Mouse (Mus musculus): Measurements from ENCODE around the gene Pla2r1. TPM values are rescaled to one million over a fixed set of nuclear protein-coding genes. Genes with fewer than 3 reads are reported as not detected.

Gene Pla2r1
- polyA plus RNA-seq, 1 experiment from 2014 or later: 0.68 TPM

DNA sequence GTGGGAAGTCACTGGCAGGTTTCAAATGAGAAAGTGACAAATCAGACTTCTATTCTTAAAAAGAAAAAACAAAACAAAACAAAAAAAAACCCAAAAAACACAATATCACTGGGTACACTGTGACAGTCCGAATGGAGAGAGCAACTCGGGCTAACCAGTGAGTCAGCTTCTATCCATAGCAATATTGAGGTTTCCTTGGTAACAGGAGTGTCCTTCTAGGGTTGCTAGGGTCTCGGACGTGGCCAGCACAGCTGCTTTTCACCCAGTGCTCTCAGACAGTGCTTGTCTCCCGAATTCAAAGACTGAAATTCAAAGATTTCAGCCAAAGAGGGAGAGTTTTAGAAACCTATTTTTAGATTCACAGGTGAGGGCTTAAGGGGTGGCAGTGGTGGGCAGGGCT is 20.6 kb downstream of the Pla2r1 start:
- 53% methylated on average over 5 of the region's 5 CpGs for WGBS
- Histone ChIP-seq H3K4me2 (ENCODE audit: low read length) (no peak overlapping the region), H3K4me1 (ENCODE audit: control insufficient read depth, insufficient read depth, low read length) (no peaks in the 10 kb centered on the region; the same call in 1 of the 2 replicates), H3K9ac (replicated peaks; ENCODE audit: low read length) (no peak overlapping the region), H3K9me3 (ENCODE audit: control insufficient read depth, low read length) (no peaks in the 10 kb centered on the region), H3K4me3 (replicated peaks; ENCODE audit: low read depth, low read length) (no peak overlapping the region), H3K27ac (replicated peaks; ENCODE audit: low read depth, low read length) (no peak overlapping the region), H3K27me3 (ENCODE audit: control insufficient read depth, insufficient read depth, low read length) (no peaks in the 10 kb centered on the region), H3K36me3 (ENCODE audit: control insufficient read depth, insufficient read depth, low read length) (no peaks in the 10 kb centered on the region)
- DNase-seq: no peak
- no peak for ATAC-seq (ENCODE audit: low FRiP score, low TSS enrichment)

- Histone ChIP-seq H3K9me3 (ENCODE audit: control insufficient read depth, low read length) (no peaks in the 10 kb centered on the region), H3K4me3 (replicated peaks; ENCODE audit: low read depth, low read length) (no peak overlapping the region), H3K27me3 (ENCODE audit: control insufficient read depth, insufficient read depth, low read length) (no peaks in the 10 kb centered on the region), H3K9ac (replicated peaks; ENCODE audit: low read length) (no peak overlapping the region), H3K36me3 (ENCODE audit: control insufficient read depth, insufficient read depth, low read length) (no peaks in the 10 kb centered on the region), H3K4me1 (ENCODE audit: control insufficient read depth, insufficient read depth, low read length) (no peaks in the 10 kb centered on the region), H3K27ac (replicated peaks; ENCODE audit: low read depth, low read length) (no peak overlapping the region), H3K4me2 (ENCODE audit: low read length) (no peak overlapping the region)
- 62% methylated on average over 8 of the region's 8 CpGs for WGBS
- ATAC-seq (ENCODE audit: low FRiP score, low TSS enrichment) (no peak), DNase-seq (no peak)
Measured at GRCm38 (mm10) chr2:60515817-60516216, 37.3 kb downstream of the Pla2r1 start.

GRCm38 (mm10) chr2:60514863-60515262 is 38.2 kb downstream of the Pla2r1 start:
- Histone ChIP-seq H3K4me3 (replicated peaks; ENCODE audit: low read depth, low read length) (no peak overlapping the region), H3K4me1 (ENCODE audit: control insufficient read depth, insufficient read depth, low read length) (no peaks in the 10 kb centered on the region), H3K9ac (replicated peaks; ENCODE audit: low read length) (no peak overlapping the region), H3K27me3 (ENCODE audit: control insufficient read depth, insufficient read depth, low read length) (no peaks in the 10 kb centered on the region), H3K36me3 (ENCODE audit: control insufficient read depth, insufficient read depth, low read length) (no peaks in the 10 kb centered on the region), H3K9me3 (ENCODE audit: control insufficient read depth, low read length) (no peaks in the 10 kb centered on the region), H3K27ac (replicated peaks; ENCODE audit: low read depth, low read length) (no peak overlapping the region), H3K4me2 (ENCODE audit: low read length) (no peak overlapping the region)
- 71% methylated on average over 4 of the region's 4 CpGs for WGBS
- ATAC-seq (ENCODE audit: low FRiP score, low TSS enrichment) (no peak), DNase-seq (no peak)

DNA sequence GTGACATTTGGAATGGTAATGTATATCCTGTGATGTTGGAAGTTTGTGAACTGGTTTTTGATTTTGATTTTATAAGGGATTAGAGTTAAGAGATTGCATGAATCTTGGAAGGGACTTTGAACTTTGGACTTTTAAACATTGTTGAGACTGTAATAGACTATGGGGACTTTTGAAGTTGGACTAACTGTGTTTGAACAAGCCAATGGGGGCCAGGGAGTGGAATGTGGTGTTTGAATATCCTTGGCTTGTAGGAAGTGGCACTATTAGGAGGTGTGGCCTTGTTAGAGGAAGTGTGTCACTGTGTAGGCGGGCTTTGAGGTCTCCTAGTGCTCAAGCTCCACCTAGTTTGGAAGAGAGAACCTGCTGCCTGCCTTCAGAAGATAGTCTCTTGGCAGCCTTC is 42.4 kb downstream of the Pla2r1 start:
- Histone ChIP-seq H3K9me3 (ENCODE audit: control insufficient read depth, low read length) (no peaks in the 10 kb centered on the region), H3K4me2 (ENCODE audit: low read length) (no peak overlapping the region), H3K4me3 (replicated peaks; ENCODE audit: low read depth, low read length) (no peak overlapping the region), H3K36me3 (ENCODE audit: control insufficient read depth, insufficient read depth, low read length) (no peaks in the 10 kb centered on the region), H3K27me3 (ENCODE audit: control insufficient read depth, insufficient read depth, low read length) (no peaks in the 10 kb centered on the region), H3K9ac (replicated peaks; ENCODE audit: low read length) (no peak overlapping the region), H3K27ac (replicated peaks; ENCODE audit: low read depth, low read length) (no peak overlapping the region), H3K4me1 (ENCODE audit: control insufficient read depth, insufficient read depth, low read length) (no peaks in the 10 kb centered on the region)
- ATAC-seq (ENCODE audit: low FRiP score, low TSS enrichment): no peak
- DNase-seq: no peak
- 76% methylated on average over 1 of the region's 1 CpGs for WGBS

- Histone ChIP-seq H3K27ac (replicated peaks; ENCODE audit: low read depth, low read length) (no peak overlapping the region), H3K4me1 (ENCODE audit: control insufficient read depth, insufficient read depth, low read length) (no peaks in the 10 kb centered on the region), H3K36me3 (ENCODE audit: control insufficient read depth, insufficient read depth, low read length) (no peaks in the 10 kb centered on the region), H3K9ac (replicated peaks; ENCODE audit: low read length) (no peak overlapping the region), H3K4me3 (replicated peaks; ENCODE audit: low read depth, low read length) (no peak overlapping the region), H3K27me3 (ENCODE audit: control insufficient read depth, insufficient read depth, low read length) (no peaks in the 10 kb centered on the region), H3K4me2 (ENCODE audit: low read length) (no peak overlapping the region), H3K9me3 (ENCODE audit: control insufficient read depth, low read length) (no peaks in the 10 kb centered on the region)
- ATAC-seq (ENCODE audit: low FRiP score, low TSS enrichment) (no peak), DNase-seq (no peak)
- 75% methylated on average over 2 of the region's 2 CpGs for WGBS
Measured at GRCm38 (mm10) chr2:60505145-60505544, 48.0 kb downstream of the Pla2r1 start.

- H3K4me2 ChIP-seq (ENCODE audit: low read length): no peak overlapping the region
- no peaks in the 10 kb centered on the region for H3K9me3 ChIP-seq (ENCODE audit: control insufficient read depth, low read length)
- no peaks in the 10 kb centered on the region for H3K4me1 ChIP-seq (ENCODE audit: control insufficient read depth, insufficient read depth, low read length)
- H3K36me3 ChIP-seq (ENCODE audit: control insufficient read depth, insufficient read depth, low read length): no peaks in the 10 kb centered on the region
- no peak for ATAC-seq (ENCODE audit: low FRiP score, low TSS enrichment)
- no peak overlapping the region for H3K4me3 ChIP-seq (replicated peaks; ENCODE audit: low read depth, low read length)
- no peak overlapping the region for H3K27ac ChIP-seq (replicated peaks; ENCODE audit: low read depth, low read length)
- 62% methylated on average over 2 of the region's 2 CpGs for WGBS
- no peak for DNase-seq
- no peak overlapping the region for H3K9ac ChIP-seq (replicated peaks; ENCODE audit: low read length)
- no peaks in the 10 kb centered on the region for H3K27me3 ChIP-seq (ENCODE audit: control insufficient read depth, insufficient read depth, low read length)
Measured at GRCm38 (mm10) chr2:60504718-60505117, 48.4 kb downstream of the Pla2r1 start.

DNA sequence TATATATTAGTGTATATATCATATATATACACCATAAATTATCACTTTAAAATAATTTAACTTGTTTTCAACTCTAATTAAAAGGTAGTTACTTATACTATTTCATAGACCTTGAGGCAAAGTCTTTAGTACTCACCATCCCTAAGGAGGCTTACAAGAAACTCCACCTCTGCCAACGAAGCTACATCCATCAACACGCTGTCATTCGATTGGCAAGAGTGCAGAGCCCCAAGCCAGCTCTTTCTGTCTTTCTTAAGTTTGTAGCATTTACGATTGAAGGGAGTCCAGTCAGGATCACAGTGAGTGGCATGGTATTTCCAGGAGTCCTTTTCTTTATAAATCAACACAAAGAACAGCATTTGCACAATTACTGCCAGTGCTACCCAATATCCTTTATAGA is 49.1 kb downstream of the Pla2r1 start:
- Histone ChIP-seq H3K36me3 (ENCODE audit: control insufficient read depth, insufficient read depth, low read length) (no peaks in the 10 kb centered on the region), H3K4me2 (ENCODE audit: low read length) (no peak overlapping the region), H3K4me3 (replicated peaks; ENCODE audit: low read depth, low read length) (no peak overlapping the region), H3K4me1 (ENCODE audit: control insufficient read depth, insufficient read depth, low read length) (no peaks in the 10 kb centered on the region), H3K9me3 (ENCODE audit: control insufficient read depth, low read length) (no peaks in the 10 kb centered on the region), H3K27me3 (ENCODE audit: control insufficient read depth, insufficient read depth, low read length) (no peaks in the 10 kb centered on the region), H3K9ac (replicated peaks; ENCODE audit: low read length) (no peak overlapping the region), H3K27ac (replicated peaks; ENCODE audit: low read depth, low read length) (no peak overlapping the region)
- no peak for ATAC-seq (ENCODE audit: low FRiP score, low TSS enrichment)
- no peak for DNase-seq
- WGBS: 87% methylated on average over 4 of the region's 4 CpGs

DNA sequence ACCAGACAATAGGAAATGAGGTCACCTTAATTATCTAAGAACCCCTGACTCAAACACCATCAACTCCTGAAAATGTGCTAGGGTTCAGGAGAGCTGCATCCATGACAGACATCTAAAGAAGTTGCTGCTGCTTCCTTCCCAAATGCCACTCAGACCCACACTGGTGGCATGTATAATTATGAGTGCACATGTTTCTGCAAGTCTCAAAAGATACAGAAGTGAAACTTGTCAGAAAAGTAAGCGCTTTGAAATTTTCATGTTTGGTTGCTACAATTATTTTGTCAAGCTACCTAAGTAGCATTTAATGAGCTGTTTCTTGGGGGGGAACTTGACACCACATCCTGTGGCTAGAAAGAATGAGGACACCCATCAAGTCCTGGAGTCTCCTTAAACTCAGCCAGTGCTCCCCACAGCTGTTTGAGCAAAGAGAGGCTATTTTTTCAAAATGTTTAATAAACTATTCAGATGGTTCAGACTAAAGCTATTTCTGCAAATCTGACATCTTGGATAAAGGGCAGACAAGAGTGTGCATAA is 52.5 kb downstream of the Pla2r1 start:
- H3K4me1 ChIP-seq (ENCODE audit: control insufficient read depth, insufficient read depth, low read length): no peaks in the 10 kb centered on the region
- H3K9me3 ChIP-seq (ENCODE audit: control insufficient read depth, low read length): no peaks in the 10 kb centered on the region
- H3K9ac ChIP-seq (replicated peaks; ENCODE audit: low read length): no peak overlapping the region
- H3K36me3 ChIP-seq (ENCODE audit: control insufficient read depth, insufficient read depth, low read length): no peaks in the 10 kb centered on the region
- no peaks in the 10 kb centered on the region for H3K27me3 ChIP-seq (ENCODE audit: control insufficient read depth, insufficient read depth, low read length)
- no peak overlapping the region for H3K4me2 ChIP-seq (ENCODE audit: low read length)
- whole genome bisulfite sequencing: 93% methylated on average over 1 of the region's 1 CpGs
- DNase-seq (no peak), ATAC-seq (ENCODE audit: low FRiP score, low TSS enrichment) (no peak)
- H3K27ac ChIP-seq (replicated peaks; ENCODE audit: low read depth, low read length): no peak overlapping the region
- H3K4me3 ChIP-seq (replicated peaks; ENCODE audit: low read depth, low read length): no peak overlapping the region

- no peak for ATAC-seq (ENCODE audit: low FRiP score, low TSS enrichment)
- DNase-seq: no peak
- 95% methylated on average over 7 of the region's 7 CpGs for WGBS
- Histone ChIP-seq H3K4me2 (ENCODE audit: low read length) (no peak overlapping the region), H3K9ac (replicated peaks; ENCODE audit: low read length) (no peak overlapping the region), H3K4me1 (ENCODE audit: control insufficient read depth, insufficient read depth, low read length) (no peaks in the 10 kb centered on the region), H3K27me3 (ENCODE audit: control insufficient read depth, insufficient read depth, low read length) (no peaks in the 10 kb centered on the region), H3K9me3 (ENCODE audit: control insufficient read depth, low read length) (no peaks in the 10 kb centered on the region), H3K27ac (replicated peaks; ENCODE audit: low read depth, low read length) (no peak overlapping the region), H3K36me3 (ENCODE audit: control insufficient read depth, insufficient read depth, low read length) (no peaks in the 10 kb centered on the region), H3K4me3 (replicated peaks; ENCODE audit: low read depth, low read length) (no peak overlapping the region)
Measured at GRCm38 (mm10) chr2:60479906-60480305, 73.2 kb downstream of the Pla2r1 start.

Data from midbrain, embryonic 14.5 days (tissue).